18 mouse cellular contexts compared by ENCODE assay signal in the genomic region with DNA sequence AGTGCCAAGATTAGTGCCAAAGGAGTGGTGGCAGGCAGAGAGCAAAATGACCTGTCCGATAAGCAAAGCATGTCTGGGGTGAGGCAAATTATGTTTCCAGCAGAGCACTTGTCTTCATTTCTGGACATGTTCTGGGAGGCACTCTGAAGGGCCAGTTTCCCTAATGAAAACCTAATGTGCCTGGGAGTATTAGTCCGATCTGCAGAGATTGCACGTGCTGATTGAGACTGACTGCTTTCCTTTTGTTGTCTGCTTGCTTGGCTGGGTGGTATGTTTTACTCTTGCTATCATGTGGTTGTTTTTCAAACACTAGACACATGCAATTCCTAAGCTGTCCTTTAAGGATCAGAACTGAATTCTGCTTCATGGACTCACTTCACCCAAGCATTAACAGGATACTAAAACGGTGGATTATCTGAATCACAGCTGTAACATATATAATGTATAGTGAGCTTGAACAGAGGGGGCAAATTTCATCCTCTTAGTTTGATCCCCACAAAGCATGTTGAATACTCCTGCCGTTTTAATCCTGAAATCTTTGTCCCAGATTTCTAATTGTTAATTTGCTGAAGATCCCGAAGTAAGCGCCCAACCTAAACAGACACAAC.
DNase-seq lines count a peak whose midpoint lies in the region; ATAC-seq lines count a peak whose summit lies in the region.
"Had no signal": no experiment of that assay in that cellular context is flagged by ENCODE, and none has a peak within 500 bp of the region (broad histone marks: within the 10 kb centered on the region; RNA-seq: fewer than 3 reads in every experiment).

No protein-coding gene starts in this region.

- H3K4me1 ChIP-seq in midbrain, embryonic 10.5 days: peaks cover 54% of the 10 kb centered on the region
- H3K4me1 ChIP-seq in midbrain, embryonic 16.5 days (ENCODE audit: control insufficient read depth, insufficient read depth, low read length): peaks cover 7% of the 10 kb centered on the region; the same call in 1 of the 2 replicates
- peaks cover 37% of the 10 kb centered on the region for H3K4me1 ChIP-seq in embryonic facial prominence, embryonic 12.5 days
- H3K4me1 ChIP-seq: liver, embryonic 13.5 days had no signal

- H3K4me3 ChIP-seq in midbrain, embryonic 10.5 days: 0 out of 2 replicates have a peak overlapping the region, but pooled peaks have one; percentile 39
- no peak overlapping the region for H3K4me3 ChIP-seq in midbrain, embryonic 16.5 days (ENCODE audit: low read depth, low read length)
- peak overlapping the region; percentile 32 for H3K4me3 ChIP-seq in embryonic facial prominence, embryonic 12.5 days
- H3K4me3 ChIP-seq: erythroblast, embryonic 14.5 days; liver, embryonic 13.5 days; myocyte; stomach, embryonic 15.5 days had no signal

- no peaks in the 10 kb centered on the region for H3K36me3 ChIP-seq in midbrain, embryonic 10.5 days
- no peaks in the 10 kb centered on the region for H3K36me3 ChIP-seq in midbrain, embryonic 16.5 days (ENCODE audit: control insufficient read depth, insufficient read depth, low read length)
- no peaks in the 10 kb centered on the region for H3K36me3 ChIP-seq in embryonic facial prominence, embryonic 12.5 days
- H3K36me3 ChIP-seq: liver, embryonic 13.5 days; stomach, embryonic 15.5 days had no signal

- H3K4me2 ChIP-seq in midbrain, embryonic 16.5 days (ENCODE audit: low read length): no peak overlapping the region
- peak overlapping the region; percentile 90 for H3K4me2 ChIP-seq in embryonic facial prominence, embryonic 12.5 days (replicated peaks)
- H3K4me2 ChIP-seq: liver, embryonic 13.5 days; stomach, embryonic 15.5 days had no signal

- no peaks in the 10 kb centered on the region for H3K9me3 ChIP-seq in midbrain, embryonic 10.5 days (replicated peaks)
- no peaks in the 10 kb centered on the region for H3K9me3 ChIP-seq in midbrain, embryonic 16.5 days (replicated peaks; ENCODE audit: control insufficient read depth, low read length, poor library complexity, severe bottlenecking)
- no peaks in the 10 kb centered on the region for H3K9me3 ChIP-seq in embryonic facial prominence, embryonic 12.5 days
- H3K9me3 ChIP-seq: liver, embryonic 13.5 days; megakaryocyte, embryonic 14.5 days; stomach, embryonic 15.5 days had no signal

- H3K9ac ChIP-seq in midbrain, embryonic 16.5 days (ENCODE audit: low read depth, low read length): no peak overlapping the region
- peak overlapping the region; percentile 37; the same call in 1 of the 2 replicates for H3K9ac ChIP-seq in embryonic facial prominence, embryonic 12.5 days
- H3K9ac ChIP-seq: liver, embryonic 13.5 days; stomach, embryonic 15.5 days had no signal

- 12% methylated on average over 7 of the region's 7 CpGs for WGBS in midbrain, embryonic 10.5 days
- 16% methylated on average over 7 of the region's 7 CpGs for WGBS in midbrain, embryonic 16.5 days
- WGBS in embryonic facial prominence, embryonic 12.5 days: 10% methylated on average over 7 of the region's 7 CpGs

- peak; percentile 3 to 13 for DNase-seq in cerebellum, postnatal 10 days
- DNase-seq in cerebellum, postnatal 4 days (ENCODE audit: low spot score in 2 of 2): no peak
- DNase-seq in midbrain, embryonic 10.5 days (ENCODE audit: low spot score): peak; percentile 30
- DNase-seq in retina, embryonic 14.5 days (ENCODE audit: low spot score): peak; percentile 51
- no peak for DNase-seq in right cerebral cortex, postnatal 36 days (ENCODE audit: low spot score in 2 of 2)
- DNase-seq in spleen, postnatal 10 days (ENCODE audit: low spot score in 2 of 2): no peak
- DNase-seq: gastrocnemius, postnatal 14 days; heart, postnatal 14 days; kidney, postnatal 14 days; liver, embryonic 13.5 days had no signal

- no peak for ATAC-seq in midbrain, embryonic 16.5 days
- no peak for ATAC-seq in embryonic facial prominence, embryonic 12.5 days (ENCODE audit: insufficient number of reproducible peaks, insufficient read depth, low FRiP score, low TSS enrichment)
- ATAC-seq: intestine, embryonic 16.5 days had no signal

- H3K27me3 ChIP-seq in midbrain, embryonic 10.5 days (ENCODE audit: low read depth, poor library complexity, severe bottlenecking): peaks cover 75% of the 10 kb centered on the region
- H3K27me3 ChIP-seq in midbrain, embryonic 16.5 days (ENCODE audit: control insufficient read depth, insufficient read depth, low read depth, low read length): peaks cover 25% of the 10 kb centered on the region
- H3K27me3 ChIP-seq in embryonic facial prominence, embryonic 12.5 days: peaks cover 8% of the 10 kb centered on the region; the same call in 1 of the 2 replicates
- H3K27me3 ChIP-seq: CH12.LX had no signal

- no peak overlapping the region for H3K27ac ChIP-seq in midbrain, embryonic 10.5 days (replicated peaks)
- H3K27ac ChIP-seq in midbrain, embryonic 16.5 days (ENCODE audit: low read length): no peak overlapping the region
- peak overlapping the region; percentile 90 for H3K27ac ChIP-seq in embryonic facial prominence, embryonic 12.5 days
- H3K27ac ChIP-seq: liver, embryonic 13.5 days; stomach, embryonic 15.5 days had no signal

Comparison
In these comparisons a context has a peak if more than half of its experiments do, and no peak if none do; other contexts are left out.
1. DNase-seq: peak in cerebellum, postnatal 10 days (2 of 2), midbrain, embryonic 10.5 days (single experiment) and retina, embryonic 14.5 days (single experiment); none in cerebellum, postnatal 4 days (0 of 2), right cerebral cortex, postnatal 36 days (0 of 2) and spleen, postnatal 10 days (0 of 2).